Mouse (Mus musculus): ENCODE results near the gene Rnf17. TPM values are rescaled to one million over a fixed set of nuclear protein-coding genes. Genes with fewer than 3 reads are reported as not detected.

The Rnf17 gene
- 1.2 and 1.5 TPM in 2 replicates for polyA plus RNA-seq (2015; fragmentation: Nextera tagmentation; extraction: Ambion mirVana)

GRCm38 (mm10) chr14:56402311-56403071 is at the start of gene Rnf17:
Gene Rnf17, plus strand, starts transcription at chr14:56402581.
- H3K9ac ChIP-seq: no peak within 1 kb of the TSS
- H3K27me3 ChIP-seq (replicated peaks): no peaks in the 10 kb centered on the region
- no peaks in the 10 kb centered on the region for H3K4me1 ChIP-seq
- peak within 1 kb of the TSS; percentile 22; the same call in 1 of the 2 replicates for H3K4me2 ChIP-seq
- no peak within 1 kb of the TSS for H3K27ac ChIP-seq
- H3K4me3 ChIP-seq (replicated peaks): no peak within 1 kb of the TSS
- no peak; the same call in 1 of the 2 replicates for ATAC-seq (ENCODE audit: insufficient read depth, low FRiP score, low read depth)
- H3K36me3 ChIP-seq: no peaks in the 10 kb centered on the region
- H3K9me3 ChIP-seq: no peaks in the 10 kb centered on the region
- 70% methylated on average over 34 of the region's 34 CpGs for WGBS

- no peak for ATAC-seq (ENCODE audit: insufficient read depth, low FRiP score, low read depth)
- Histone ChIP-seq H3K27ac (no peak overlapping the region), H3K9me3 (no peaks in the 10 kb centered on the region), H3K4me3 (replicated peaks) (no peak overlapping the region), H3K9ac (no peak overlapping the region), H3K27me3 (replicated peaks) (no peaks in the 10 kb centered on the region), H3K4me1 (no peaks in the 10 kb centered on the region), H3K4me2 (no peak overlapping the region), H3K36me3 (no peaks in the 10 kb centered on the region)
- 53% methylated on average over 3 of the region's 3 CpGs for WGBS
These were observed 47.6 kb upstream of the Rnf17 start for GRCm38 (mm10) chr14:56354803-56355202.

GRCm38 (mm10) chr14:56355396-56355795 is 47.0 kb upstream of the Rnf17 start:
- Histone ChIP-seq H3K4me2 (no peak overlapping the region), H3K4me1 (no peaks in the 10 kb centered on the region), H3K9me3 (no peaks in the 10 kb centered on the region), H3K4me3 (replicated peaks) (no peak overlapping the region), H3K36me3 (no peaks in the 10 kb centered on the region), H3K9ac (no peak overlapping the region), H3K27me3 (replicated peaks) (no peaks in the 10 kb centered on the region), H3K27ac (no peak overlapping the region)
- 46% methylated on average over 8 of the region's 8 CpGs for WGBS
- no peak for ATAC-seq (ENCODE audit: insufficient read depth, low FRiP score, low read depth)

GRCm38 (mm10) chr14:56356196-56356595 is 46.2 kb upstream of the Rnf17 start:
- no peaks in the 10 kb centered on the region for H3K36me3 ChIP-seq
- H3K4me2 ChIP-seq: no peak overlapping the region
- WGBS: 92% methylated on average over 6 of the region's 6 CpGs
- no peak overlapping the region for H3K27ac ChIP-seq
- H3K9ac ChIP-seq: no peak overlapping the region
- no peak overlapping the region for H3K4me3 ChIP-seq (replicated peaks)
- H3K9me3 ChIP-seq: no peaks in the 10 kb centered on the region
- H3K27me3 ChIP-seq (replicated peaks): no peaks in the 10 kb centered on the region
- no peaks in the 10 kb centered on the region for H3K4me1 ChIP-seq
- no peak for ATAC-seq (ENCODE audit: insufficient read depth, low FRiP score, low read depth)

- no peaks in the 10 kb centered on the region; the same call in 1 of the 2 replicates for H3K27me3 ChIP-seq (replicated peaks)
- no peak overlapping the region for H3K4me2 ChIP-seq
- no peak overlapping the region for H3K4me3 ChIP-seq (replicated peaks)
- H3K36me3 ChIP-seq: no peaks in the 10 kb centered on the region
- no peak overlapping the region for H3K9ac ChIP-seq
- H3K27ac ChIP-seq: no peak overlapping the region
- H3K9me3 ChIP-seq: no peaks in the 10 kb centered on the region
- no peak for ATAC-seq (ENCODE audit: insufficient read depth, low FRiP score, low read depth)
- WGBS: 74% methylated on average over 7 of the region's 7 CpGs
- H3K4me1 ChIP-seq: no peaks in the 10 kb centered on the region
These were observed 44.0 kb upstream of the Rnf17 start for GRCm38 (mm10) chr14:56358422-56358821.

DNA sequence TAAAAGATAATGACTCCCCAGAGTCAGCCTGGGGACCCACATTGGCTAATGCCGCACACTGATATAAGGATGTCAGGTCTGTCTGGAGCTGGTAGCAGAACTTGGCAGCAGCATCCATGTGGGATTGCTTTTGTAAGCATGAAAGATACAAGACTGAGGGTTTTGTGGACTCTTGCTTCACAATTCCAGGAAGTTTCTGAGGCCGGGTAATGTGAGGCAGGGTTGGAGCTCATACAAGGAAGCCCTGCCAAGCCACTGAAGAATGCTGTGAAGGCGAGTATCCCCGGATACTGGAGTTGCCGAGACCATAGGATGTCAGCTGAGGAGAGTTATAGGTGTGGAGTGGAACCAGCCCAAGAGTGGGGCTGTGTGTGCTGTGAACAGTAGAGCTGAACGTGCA is 43.2 kb upstream of the Rnf17 start:
- Histone ChIP-seq H3K9me3 (no peaks in the 10 kb centered on the region), H3K27ac (no peak overlapping the region), H3K27me3 (replicated peaks) (peaks cover 5% of the 10 kb centered on the region; the same call in 1 of the 2 replicates), H3K4me3 (replicated peaks) (no peak overlapping the region), H3K36me3 (no peaks in the 10 kb centered on the region), H3K4me1 (no peaks in the 10 kb centered on the region), H3K4me2 (no peak overlapping the region), H3K9ac (no peak overlapping the region)
- 66% methylated on average over 6 of the region's 6 CpGs for WGBS
- ATAC-seq (ENCODE audit: insufficient read depth, low FRiP score, low read depth): no peak

GRCm38 (mm10) chr14:56364711-56365237 is 37.6 kb upstream of the Rnf17 start, which contains the start of gene Atp12a:
Gene Atp12a, plus strand, starts transcription at chr14:56365068.
- peaks cover 7% of the 10 kb centered on the region for H3K4me1 ChIP-seq
- no peaks in the 10 kb centered on the region for H3K36me3 ChIP-seq
- 3% methylated on average over 48 of the region's 48 CpGs for WGBS
- H3K9ac ChIP-seq: no peak within 1 kb of the TSS
- ATAC-seq (ENCODE audit: insufficient read depth, low FRiP score, low read depth): no peak
- peak within 1 kb of the TSS; percentile 40 for H3K4me3 ChIP-seq (replicated peaks)
- peak within 1 kb of the TSS; percentile 86 for H3K4me2 ChIP-seq
- no peak within 1 kb of the TSS for H3K27ac ChIP-seq
- H3K9me3 ChIP-seq: no peaks in the 10 kb centered on the region
- peaks cover 42% of the 10 kb centered on the region for H3K27me3 ChIP-seq (replicated peaks)

- Histone ChIP-seq H3K4me2 (peak overlapping the region; percentile 86), H3K4me3 (replicated peaks) (peak overlapping the region; percentile 40), H3K4me1 (peaks cover 7% of the 10 kb centered on the region), H3K9ac (no peak overlapping the region), H3K36me3 (no peaks in the 10 kb centered on the region), H3K9me3 (no peaks in the 10 kb centered on the region), H3K27ac (no peak overlapping the region), H3K27me3 (replicated peaks) (peaks cover 42% of the 10 kb centered on the region)
- ATAC-seq (ENCODE audit: insufficient read depth, low FRiP score, low read depth): no peak
- WGBS: 21% methylated on average over 8 of the region's 8 CpGs
These were observed 37.1 kb upstream of the Rnf17 start for GRCm38 (mm10) chr14:56365292-56365691.

GRCm38 (mm10) chr14:56366712-56367111 is 35.7 kb upstream of the Rnf17 start:
- H3K4me3 ChIP-seq (replicated peaks): no peak overlapping the region
- WGBS: 15% methylated on average over 15 of the region's 15 CpGs
- no peak overlapping the region for H3K4me2 ChIP-seq
- H3K9ac ChIP-seq: no peak overlapping the region
- ATAC-seq (ENCODE audit: insufficient read depth, low FRiP score, low read depth): no peak
- peaks cover 7% of the 10 kb centered on the region for H3K4me1 ChIP-seq
- no peaks in the 10 kb centered on the region for H3K9me3 ChIP-seq
- peaks cover 42% of the 10 kb centered on the region for H3K27me3 ChIP-seq (replicated peaks)
- no peaks in the 10 kb centered on the region for H3K36me3 ChIP-seq
- H3K27ac ChIP-seq: no peak overlapping the region

DNA sequence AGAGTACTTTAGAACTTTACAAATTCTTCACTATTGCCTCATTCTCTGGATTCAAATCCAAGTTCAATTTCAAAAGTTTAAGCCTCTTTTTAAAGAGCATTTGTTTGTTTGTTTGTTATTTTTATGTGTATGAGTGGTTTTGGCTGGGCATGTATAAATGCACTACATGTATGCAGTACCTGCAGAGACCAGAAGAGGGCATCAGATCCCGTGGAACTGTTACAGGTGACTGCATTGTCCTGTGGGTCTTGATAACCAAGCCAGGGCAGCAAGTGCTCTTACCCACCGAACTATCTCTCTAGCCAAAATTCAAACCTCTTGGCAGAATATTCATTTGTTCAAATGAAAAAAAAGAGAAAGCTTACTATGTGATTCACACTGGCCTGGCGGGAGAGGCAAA is 33.5 kb upstream of the Rnf17 start:
- peaks cover 7% of the 10 kb centered on the region for H3K4me1 ChIP-seq
- ATAC-seq (ENCODE audit: insufficient read depth, low FRiP score, low read depth): no peak
- no peaks in the 10 kb centered on the region for H3K36me3 ChIP-seq
- H3K27ac ChIP-seq: no peak overlapping the region
- no peak overlapping the region for H3K4me2 ChIP-seq
- WGBS: 50% methylated on average over 3 of the region's 3 CpGs
- no peak overlapping the region for H3K4me3 ChIP-seq (replicated peaks)
- no peaks in the 10 kb centered on the region for H3K9me3 ChIP-seq
- no peak overlapping the region for H3K9ac ChIP-seq
- H3K27me3 ChIP-seq (replicated peaks): peaks cover 39% of the 10 kb centered on the region

DNA sequence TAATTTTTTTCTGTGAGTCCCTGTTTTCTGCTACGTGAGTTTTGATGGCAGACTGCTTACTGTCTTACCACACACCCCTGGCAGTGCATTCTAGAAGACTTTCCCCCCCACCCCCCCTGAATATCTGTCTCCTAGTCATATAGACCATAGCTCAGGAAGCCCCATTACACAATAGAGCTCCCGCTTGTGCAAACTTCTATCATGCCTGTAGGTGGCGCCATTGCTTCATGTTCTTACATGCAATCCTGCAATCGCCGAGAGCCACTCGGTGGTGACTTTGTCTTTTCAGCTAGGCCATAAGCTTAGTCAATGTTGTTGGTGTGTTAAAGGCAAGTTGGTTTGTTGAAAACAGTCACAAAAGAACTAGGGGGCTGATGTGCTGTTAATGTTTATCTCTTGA is 26.6 kb upstream of the Rnf17 start:
- 3% methylated on average over 6 of the region's 6 CpGs for WGBS
- H3K4me1 ChIP-seq: no peaks in the 10 kb centered on the region
- H3K27me3 ChIP-seq (replicated peaks): no peaks in the 10 kb centered on the region
- no peak overlapping the region for H3K4me3 ChIP-seq (replicated peaks)
- H3K9ac ChIP-seq: no peak overlapping the region
- H3K36me3 ChIP-seq: no peaks in the 10 kb centered on the region
- no peak overlapping the region for H3K4me2 ChIP-seq
- no peaks in the 10 kb centered on the region for H3K9me3 ChIP-seq
- no peak overlapping the region for H3K27ac ChIP-seq
- ATAC-seq (ENCODE audit: insufficient read depth, low FRiP score, low read depth): 0 out of 2 replicates have a peak, but pooled peaks have one; percentile 53

- Histone ChIP-seq H3K9me3 (no peaks in the 10 kb centered on the region), H3K4me1 (no peaks in the 10 kb centered on the region), H3K36me3 (no peaks in the 10 kb centered on the region), H3K9ac (no peak overlapping the region), H3K27me3 (replicated peaks) (no peaks in the 10 kb centered on the region), H3K4me3 (replicated peaks) (no peak overlapping the region), H3K27ac (no peak overlapping the region), H3K4me2 (no peak overlapping the region)
- ATAC-seq (ENCODE audit: insufficient read depth, low FRiP score, low read depth): no peak
These were observed 24.6 kb upstream of the Rnf17 start for GRCm38 (mm10) chr14:56377745-56378144.
